Mouse (Mus musculus) megakaryocyte progenitor cell, adult 5-6 weeks (primary cell): ENCODE data around the gene Ces2b. TPM values are rescaled to one million over a fixed set of nuclear protein-coding genes. Genes with fewer than 3 reads are reported as not detected.
"Not testable (repeated sequence)": the region's sequence is repeated elsewhere in the genome, so short reads cannot be mapped to it uniquely, and the experiment has no call there.

ENCODE experiments used
- ATAC-seq: replicated peaks from 2 replicates; pipeline ENCODE4 v1.8.0; 2016; ENCODE audit warnings: mild to moderate bottlenecking, moderate TSS enrichment, inconsistent platforms; ENCODE audit not compliant: poor library complexity
- total RNA-seq, 2 experiments: library from RNA; stranded (forward) in 1 of 2; stranded (reverse) in 1 of 2; fragments of 157-497, 149-512 nt in 1 of 2; fragments of 200-1000 nt in 1 of 2; gene quantifications; 2 replicates each; pipeline versions ENCODE4 v1.2.3 to v1.2.4; 2015 to 2017

Gene Ces2b
- not detected in 2 replicates for total RNA-seq (2015)
- 0.20 and 0.21 TPM in 2 replicates for total RNA-seq (2017)

DNA sequence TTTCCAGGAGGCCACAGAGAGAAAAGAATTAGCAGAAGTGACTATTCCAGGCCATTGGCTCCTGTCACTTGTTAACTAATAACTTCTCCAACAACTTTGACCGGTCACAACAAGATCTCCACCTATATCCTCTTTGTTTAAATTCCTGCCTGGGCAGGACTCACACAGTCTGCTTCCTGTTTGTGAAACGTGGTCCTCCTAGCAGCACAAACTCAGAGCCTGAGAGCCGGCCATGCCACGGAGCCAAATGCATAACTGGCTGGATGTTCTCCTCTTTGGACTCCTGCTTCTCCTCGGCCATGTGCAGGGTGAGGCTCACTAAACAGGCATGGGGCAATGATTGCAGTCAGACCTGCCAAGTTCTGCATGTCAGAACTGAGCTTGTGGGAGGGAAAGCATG lies at the start of gene Ces2b:
Ces2b (plus strand) TSS at position 133 of the 400 bp plus-strand sequence.
- no peak for ATAC-seq

DNA sequence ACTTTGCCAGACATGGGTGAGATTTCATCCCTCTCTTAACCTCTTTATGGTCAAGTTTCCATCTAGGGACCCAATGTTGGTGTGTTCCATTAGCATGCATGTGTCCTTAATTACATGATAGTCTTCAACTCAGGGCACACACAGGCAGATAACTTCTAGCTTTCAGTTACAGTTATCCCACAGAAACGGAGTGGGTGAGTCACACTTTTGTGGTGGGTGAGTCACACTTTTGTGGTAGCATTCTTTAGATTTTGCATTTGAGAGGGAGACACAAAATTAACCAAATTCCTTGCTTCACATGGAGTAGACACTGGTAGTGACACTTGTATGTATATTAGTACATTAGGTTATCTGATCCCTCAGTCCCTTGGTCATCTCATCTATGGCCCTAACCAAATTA lies 44.3 kb upstream of the Ces2b start:
- 0 out of 2 replicates have a peak, but pooled peaks have one; percentile 26 for ATAC-seq

DNA sequence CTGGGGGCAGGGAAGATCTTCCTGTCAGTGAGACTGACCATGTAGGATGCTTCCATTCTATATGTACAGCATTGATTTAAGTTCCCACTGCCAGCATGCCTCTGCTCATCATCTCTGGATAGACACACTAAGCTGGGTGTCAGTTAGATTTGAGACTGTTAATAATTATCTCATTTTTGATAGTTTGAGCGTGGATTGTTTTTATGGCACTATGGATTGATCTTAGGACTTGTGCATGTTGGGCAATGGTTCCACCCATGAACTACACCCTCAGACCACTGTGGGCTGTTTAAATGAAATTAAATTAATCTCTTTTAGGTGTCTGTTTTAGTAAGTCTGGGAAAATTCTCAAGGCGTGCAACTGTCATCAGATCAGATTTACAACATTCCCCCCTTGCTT lies 42.4 kb upstream of the Ces2b start:
- ATAC-seq: no peak

DNA sequence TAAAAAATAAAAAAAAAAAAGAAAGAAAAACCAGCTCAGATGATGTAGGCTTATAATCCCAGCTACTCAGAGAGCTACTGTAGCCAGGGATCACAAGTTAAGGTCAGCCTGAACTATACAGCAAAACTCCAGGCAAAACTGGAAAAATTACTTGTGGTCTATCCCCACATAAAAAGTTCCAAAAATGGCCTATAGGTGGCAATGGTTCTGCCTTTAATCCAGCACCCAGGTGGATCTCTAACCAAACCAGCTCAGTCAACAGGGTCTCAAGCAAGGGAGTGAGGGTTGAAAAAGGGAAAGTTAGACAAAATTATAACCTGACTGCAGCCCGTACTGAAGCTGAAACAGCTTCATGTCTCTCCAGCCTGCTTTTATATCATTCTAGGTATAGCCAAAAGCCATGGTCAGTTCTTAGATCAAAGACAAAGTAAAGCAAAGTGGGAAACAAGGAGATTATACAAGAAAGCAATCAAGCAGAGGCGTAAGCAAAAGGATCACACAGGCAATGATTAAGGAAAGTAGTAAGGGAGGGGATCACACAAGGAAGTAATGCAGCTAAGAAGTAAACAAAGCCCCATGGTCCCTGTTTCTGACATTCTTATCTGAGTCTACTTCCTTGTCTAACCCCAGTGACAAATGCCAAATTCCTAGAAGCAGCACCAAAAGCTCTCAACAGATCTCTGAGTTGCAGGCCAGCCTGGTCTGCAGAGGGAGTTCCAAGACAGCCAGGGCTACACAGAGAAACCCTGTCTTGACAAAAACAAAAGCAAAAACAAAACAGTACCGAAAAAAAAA lies 41.3 kb upstream of the Ces2b start:
- peak; percentile 58 for ATAC-seq

DNA sequence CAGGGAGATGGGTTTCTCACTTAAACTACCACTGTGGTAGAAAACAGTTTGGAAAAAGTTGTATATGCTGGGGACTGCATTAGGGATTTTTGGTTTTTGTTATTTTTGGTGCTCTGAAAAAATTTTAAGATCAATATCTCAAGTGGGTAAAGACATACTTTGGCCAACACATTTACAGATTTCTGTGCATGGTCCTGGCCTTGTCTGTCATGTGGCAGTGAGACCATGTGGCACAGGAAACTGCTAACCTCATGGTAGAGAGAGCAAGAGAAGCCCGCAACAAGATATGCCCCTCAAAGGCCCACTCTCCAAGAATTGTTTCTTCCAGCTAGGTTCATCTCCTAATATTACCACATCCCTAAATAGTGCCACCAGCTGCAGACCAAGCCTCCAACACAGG lies 32.0 kb upstream of the Ces2b start:
- ATAC-seq: no peak

DNA sequence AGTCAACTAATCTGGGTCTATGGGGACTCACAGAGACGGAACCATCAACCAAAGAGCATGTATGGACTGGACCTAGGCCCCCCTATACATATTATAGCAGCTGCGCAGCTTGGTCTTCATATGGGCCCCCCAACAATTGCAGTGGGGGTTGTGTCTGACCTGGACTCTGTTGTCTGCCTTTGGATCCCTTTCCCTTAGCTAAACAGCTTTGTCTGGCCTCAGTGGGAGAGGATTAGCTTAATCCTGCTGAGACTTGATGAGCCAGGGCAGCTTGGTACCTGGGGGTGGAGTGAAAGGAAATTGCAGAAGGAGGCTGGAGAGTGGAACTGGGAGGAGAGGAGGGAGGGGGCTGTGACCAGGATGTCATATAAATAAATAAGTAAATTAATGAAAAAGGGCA lies 25.2 kb upstream of the Ces2b start:
- no peak for ATAC-seq

DNA sequence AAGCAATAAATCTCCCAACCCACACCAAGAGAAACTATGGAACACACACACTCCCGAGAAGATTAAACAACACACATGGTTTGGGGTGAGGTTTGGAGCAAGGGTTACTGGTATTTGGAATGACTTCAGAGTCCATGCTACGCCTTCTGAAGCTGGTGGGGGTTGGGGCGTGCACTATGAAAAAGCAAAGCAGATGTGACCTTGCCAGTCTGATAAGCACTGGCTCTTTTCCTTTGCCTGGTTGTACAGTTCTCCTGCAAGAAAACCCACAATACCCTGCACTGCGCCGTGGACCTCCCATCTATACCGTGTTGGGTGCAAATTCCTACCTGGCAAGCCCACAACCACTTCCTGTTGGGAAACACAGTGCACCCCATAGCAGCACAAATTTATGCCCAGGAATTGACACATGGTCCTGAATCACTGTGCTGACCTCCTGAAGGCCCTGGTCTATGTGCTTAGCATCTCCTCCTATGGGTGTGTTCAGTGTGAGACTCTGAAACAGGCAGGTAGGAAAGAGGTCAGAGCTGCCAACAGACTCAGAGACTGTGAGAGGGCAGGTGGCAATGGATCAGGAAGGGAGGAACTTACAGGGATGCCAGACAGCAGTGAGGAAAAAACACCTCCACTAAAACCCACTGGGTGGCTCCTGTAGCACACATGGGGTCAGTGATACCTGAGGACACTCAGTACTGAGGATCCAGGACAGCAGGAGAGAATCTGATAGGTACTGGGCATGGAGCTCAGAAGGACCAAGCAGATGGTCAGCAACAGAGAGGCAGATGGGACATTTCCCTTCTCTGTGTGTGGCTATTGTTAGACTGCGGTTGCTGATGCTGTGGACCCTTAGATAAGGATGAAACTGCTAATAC lies 22.6 kb upstream of the Ces2b start:
- no peak for ATAC-seq

DNA sequence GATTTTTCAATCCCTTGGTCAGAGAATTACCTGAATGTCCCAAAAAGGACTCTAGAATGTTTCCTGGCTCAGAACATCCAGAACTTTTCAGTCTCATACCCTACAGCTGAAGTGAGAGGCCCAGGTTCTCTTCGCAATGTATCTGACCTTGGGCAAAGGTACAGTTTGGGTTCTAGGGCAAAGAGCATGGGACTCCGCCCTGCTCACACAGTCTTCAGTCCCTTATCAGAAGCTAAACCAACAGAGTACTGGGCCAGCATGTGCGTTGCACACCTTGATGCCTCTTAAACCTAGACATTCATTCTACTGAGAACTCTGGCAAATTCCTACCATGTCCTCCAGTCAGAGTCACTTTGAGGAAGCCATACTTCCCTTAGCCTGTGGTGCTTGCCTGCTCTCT lies 21.9 kb upstream of the Ces2b start:
- ATAC-seq: no peak

DNA sequence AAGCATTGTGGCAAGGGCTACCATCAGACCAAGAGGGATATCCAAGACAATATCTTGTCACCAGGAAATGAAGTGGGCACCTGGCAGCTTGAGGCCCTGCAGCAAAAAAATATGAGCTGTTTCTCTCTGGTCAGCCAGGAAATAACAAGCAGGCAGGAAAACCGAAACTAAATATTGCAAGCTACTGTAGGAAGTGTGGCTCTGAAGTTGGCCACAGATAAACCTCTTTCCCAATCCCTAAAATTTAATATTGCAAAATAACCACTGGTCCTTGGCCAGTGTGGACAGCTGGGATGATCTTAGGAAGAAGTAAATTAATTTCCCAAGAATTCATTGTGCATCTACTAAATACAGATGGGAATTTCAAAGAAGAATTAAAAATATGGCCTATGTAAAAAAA lies 4.5 kb upstream of the Ces2b start:
- peak; percentile 64; the same call in 1 of the 2 replicates for ATAC-seq

DNA sequence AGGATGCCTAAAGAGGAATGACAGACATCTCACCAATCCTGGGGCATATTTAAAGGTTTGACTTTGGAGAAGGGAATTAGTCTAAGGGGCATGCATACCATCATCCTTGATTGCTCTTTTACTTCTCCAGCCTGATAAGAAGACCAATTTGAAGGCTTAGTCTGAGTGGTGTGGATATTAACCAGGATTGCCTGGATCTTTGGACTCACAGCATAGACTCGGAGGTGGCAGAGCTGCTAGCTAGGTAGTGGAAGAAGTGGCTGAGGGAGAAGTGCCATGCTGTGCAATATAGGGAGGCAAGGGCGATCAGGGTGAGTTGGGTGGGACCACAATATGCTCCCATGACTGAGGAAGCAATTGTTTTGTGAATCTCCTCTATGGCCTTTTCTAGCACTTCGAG lies 3.2 kb upstream of the Ces2b start:
- no peak for ATAC-seq

DNA sequence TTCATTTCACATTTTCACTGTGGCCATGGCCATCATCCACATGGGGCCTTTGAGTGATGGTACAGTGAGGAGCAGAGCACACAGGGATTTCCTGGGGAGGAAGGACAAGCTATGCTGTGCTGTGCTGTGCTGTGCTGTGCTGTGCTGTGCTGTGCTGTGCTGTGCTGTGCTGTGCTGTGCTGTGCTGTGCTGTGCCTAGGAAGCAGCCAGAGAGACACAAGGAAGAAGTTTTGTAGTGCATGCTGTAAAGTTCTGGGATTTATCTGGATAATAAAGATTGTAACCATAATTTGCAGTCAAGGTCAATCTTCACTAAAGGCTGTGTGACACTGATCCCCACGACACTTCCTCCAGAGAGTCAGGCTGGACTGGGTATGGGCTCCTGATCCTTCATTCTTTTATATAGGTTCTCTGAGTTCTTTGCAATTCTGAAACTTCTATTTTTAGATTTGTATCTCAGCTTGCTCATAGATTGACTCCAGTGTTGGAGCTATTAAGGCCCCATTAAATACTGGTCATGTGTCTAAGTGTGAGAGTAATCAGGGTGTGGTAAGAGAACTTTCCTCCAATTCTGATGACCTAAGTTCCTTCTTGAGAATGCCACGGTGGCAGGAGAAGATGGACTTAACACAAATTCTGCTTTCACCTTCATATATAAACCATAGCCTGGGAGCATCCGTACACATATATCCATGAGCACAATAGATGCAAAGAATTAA lies 10.1 kb downstream of the Ces2b start:
- ATAC-seq: no peak

DNA sequence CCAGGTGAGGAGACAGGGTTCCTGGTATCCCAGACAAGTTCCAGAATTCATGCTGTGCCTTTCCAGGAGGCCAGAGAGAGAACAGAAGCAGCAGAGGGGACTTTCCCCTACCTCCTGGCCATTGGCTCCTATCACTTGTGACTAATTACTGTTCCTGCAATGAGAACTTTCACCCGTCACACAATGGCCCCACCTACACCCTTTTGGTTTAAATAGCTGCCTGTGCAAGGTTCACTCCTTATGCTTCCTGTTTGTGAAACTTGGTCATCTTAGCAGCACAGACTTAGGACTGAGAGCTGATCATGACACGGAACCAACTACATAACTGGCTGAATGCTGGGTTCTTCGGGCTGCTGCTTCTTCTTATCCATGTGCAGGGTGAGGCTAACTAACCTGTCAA lies 15.5 kb downstream of the Ces2b start, which contains the start of gene Ces2c:
Ces2c (plus strand) TSS at position 238 of the 400 bp plus-strand sequence.
- no peak for ATAC-seq

DNA sequence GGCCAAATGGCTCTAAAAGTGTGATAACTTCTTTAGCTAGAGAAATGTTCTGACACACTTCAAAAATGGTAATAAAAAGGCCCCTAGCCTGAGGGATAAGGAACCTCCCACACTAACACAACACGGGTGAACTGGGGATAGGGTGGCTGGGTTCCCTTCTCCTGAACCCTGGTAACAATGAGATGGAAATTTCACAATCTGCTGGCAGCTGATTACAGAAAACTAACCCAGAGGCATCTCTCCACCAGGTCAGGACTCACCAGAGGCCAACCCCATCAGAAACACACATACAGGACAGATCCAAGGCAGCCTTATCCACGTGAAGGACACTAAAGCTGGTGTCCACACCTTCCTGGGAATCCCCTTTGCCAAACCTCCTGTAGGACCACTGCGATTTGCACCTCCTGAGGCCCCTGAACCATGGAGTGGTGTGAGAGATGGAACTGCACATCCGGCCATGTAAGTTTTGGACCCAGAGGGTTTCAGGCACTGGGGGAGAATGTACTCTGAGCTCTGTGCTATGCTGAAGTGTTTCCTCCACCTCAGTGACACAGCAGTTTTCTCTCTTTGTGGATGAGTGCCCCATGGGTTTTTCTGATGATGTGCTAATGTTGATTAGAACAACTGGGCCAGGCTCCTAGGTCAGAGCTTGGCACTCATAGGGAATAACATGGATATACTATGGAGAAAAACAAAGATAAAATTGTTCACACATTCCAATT lies 16.5 kb downstream of the Ces2b start:
- ATAC-seq: no peak

DNA sequence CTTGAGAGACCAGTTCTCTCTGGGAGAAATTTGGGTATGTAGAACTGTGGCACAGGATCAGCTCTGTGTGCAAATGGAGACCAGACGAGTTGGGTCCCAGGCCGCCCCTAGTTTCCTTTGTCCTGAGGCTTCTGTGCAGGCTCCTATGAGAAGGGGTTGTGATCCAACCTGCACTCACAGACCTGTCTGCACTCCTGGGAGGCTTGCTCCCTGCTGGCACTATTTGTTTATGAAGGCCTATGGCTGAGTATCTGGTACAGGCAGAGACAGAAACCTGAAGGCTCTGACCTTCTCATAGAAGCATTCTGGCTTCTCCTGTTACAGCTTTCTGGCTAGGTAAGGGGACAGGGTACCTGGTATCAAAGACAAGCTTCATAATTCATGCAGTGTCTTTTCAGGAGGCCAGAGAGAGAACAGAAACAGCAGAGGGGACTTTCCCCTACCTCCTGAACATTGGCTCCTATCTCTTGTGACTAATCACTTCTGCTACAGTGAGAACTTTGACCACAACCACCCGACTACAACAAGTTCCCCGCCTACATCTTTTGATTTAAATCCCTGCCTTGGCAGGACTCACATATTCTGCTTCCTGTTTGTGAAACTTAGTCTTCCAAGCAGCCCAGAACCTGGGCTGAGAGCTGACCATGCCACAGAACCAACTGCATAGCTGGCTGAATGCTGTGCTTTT lies 35.6 kb downstream of the Ces2b start:
- ATAC-seq: peak; percentile 77

DNA sequence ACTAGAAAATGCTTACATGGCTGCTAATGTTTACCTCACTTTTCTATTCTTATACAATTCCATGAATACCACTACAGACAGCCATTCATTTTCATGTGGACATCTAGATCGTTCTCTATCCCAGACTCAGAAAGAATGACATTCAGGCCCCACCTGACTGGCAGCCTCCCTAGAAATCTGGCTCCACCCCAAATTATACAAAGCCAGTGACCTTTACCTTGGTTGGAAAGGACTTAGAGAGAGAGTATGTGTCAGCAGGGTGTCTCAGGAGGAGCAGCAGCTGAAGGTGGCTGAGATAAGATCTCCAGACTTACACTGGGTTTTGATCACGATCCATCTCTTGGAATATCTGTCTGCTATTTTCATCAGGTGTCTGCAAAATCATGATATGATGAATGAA lies 37.5 kb downstream of the Ces2b start:
- ATAC-seq: not testable (repeated sequence)

DNA sequence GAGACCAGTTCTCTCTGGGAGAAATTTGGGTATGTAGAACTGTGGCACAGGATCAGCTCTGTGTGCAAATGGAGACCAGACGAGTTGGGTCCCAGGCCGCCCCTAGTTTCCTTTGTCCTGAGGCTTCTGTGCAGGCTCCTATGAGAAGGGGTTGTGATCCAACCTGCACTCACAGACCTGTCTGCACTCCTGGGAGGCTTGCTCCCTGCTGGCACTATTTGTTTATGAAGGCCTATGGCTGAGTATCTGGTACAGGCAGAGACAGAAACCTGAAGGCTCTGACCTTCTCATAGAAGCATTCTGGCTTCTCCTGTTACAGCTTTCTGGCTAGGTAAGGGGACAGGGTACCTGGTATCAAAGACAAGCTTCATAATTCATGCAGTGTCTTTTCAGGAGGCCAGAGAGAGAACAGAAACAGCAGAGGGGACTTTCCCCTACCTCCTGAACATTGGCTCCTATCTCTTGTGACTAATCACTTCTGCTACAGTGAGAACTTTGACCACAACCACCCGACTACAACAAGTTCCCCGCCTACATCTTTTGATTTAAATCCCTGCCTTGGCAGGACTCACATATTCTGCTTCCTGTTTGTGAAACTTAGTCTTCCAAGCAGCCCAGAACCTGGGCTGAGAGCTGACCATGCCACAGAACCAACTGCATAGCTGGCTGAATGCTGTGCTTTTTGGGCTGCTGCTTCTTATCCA lies 55.0 kb downstream of the Ces2b start:
- peak; percentile 81 for ATAC-seq
